Mouse (Mus musculus): Measurements from ENCODE around the gene Fbxl12. TPM values are rescaled to one million over a fixed set of nuclear protein-coding genes. Genes with fewer than 3 reads are reported as not detected.

Gene Fbxl12
- polyA plus RNA-seq, 1 experiment from 2014 or later = 13.8 TPM

DNA sequence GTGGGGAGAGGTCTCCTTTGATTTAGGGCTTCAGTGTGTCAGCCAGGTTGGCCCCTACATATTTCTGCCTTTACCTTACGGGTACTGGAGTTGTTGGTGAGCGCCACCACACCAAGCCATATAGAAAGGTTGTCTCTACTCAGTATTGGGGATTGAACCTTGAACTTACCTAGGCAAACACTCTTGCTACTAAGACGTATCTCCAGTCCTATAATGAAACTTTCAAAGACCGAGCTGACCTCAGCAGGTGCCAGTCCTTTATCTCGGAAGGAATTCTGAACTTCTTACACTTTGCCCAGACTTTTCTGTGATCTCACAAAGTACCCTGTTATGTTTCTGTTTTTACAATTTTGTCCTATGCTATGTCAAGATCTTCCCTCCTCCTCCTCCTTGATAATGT lies 32.6 kb downstream of the Fbxl12 start:
- Histone ChIP-seq H3K4me1 (replicated peaks) (peaks cover 6% of the 10 kb centered on the region; the same call in 1 of the 2 replicates), H3K27me3 (no peaks in the 10 kb centered on the region), H3K27ac (replicated peaks) (no peak overlapping the region), H3K36me3 (peaks cover 14% of the 10 kb centered on the region), H3K9me3 (no peaks in the 10 kb centered on the region), H3K4me3 (no peak overlapping the region), H3K4me2 (no peak overlapping the region), H3K9ac (no peak overlapping the region)
- ATAC-seq (ENCODE audit: low FRiP score, low read depth) = no peak
- WGBS = 83% methylated on average over 5 of the region's 5 CpGs

DNA sequence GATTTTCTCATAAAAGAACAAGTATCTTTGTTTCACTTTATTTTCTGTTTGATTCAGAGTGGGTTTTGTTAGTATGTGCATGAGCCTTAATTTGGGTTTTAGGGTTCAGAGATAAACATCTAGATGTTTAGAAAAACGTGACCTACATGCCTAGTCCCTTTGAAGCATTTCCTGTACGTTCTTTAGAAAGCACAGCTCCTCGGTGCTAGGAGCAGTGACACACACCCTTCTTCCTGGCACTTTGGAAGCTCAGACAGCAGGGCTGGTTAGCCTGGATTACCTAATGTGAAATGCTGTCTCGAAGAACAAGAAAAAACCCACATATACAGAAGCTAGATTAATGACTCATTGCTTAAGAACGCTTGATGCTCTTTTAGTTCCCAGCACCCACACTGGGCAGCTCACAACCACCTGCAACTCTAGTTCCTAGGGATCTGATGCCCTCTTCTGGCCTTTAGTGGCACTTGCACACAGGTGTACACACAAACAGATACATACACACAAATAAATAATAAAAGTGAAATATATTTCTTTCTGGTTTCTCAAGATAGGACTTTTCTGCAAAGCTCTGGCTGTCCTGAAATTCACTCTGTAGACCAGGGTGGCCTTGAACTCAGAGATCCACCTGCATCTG lies 34.6 kb downstream of the Fbxl12 start:
- H3K4me3 ChIP-seq = no peak overlapping the region
- no peak overlapping the region for H3K4me2 ChIP-seq
- H3K9me3 ChIP-seq = no peaks in the 10 kb centered on the region
- peaks cover 14% of the 10 kb centered on the region for H3K4me1 ChIP-seq (replicated peaks)
- H3K36me3 ChIP-seq = peaks cover 9% of the 10 kb centered on the region
- 92% methylated on average over 5 of the region's 5 CpGs for WGBS
- no peak for ATAC-seq (ENCODE audit: low FRiP score, low read depth)
- H3K27me3 ChIP-seq = no peaks in the 10 kb centered on the region
- H3K9ac ChIP-seq = no peak overlapping the region
- H3K27ac ChIP-seq (replicated peaks) = no peak overlapping the region

DNA sequence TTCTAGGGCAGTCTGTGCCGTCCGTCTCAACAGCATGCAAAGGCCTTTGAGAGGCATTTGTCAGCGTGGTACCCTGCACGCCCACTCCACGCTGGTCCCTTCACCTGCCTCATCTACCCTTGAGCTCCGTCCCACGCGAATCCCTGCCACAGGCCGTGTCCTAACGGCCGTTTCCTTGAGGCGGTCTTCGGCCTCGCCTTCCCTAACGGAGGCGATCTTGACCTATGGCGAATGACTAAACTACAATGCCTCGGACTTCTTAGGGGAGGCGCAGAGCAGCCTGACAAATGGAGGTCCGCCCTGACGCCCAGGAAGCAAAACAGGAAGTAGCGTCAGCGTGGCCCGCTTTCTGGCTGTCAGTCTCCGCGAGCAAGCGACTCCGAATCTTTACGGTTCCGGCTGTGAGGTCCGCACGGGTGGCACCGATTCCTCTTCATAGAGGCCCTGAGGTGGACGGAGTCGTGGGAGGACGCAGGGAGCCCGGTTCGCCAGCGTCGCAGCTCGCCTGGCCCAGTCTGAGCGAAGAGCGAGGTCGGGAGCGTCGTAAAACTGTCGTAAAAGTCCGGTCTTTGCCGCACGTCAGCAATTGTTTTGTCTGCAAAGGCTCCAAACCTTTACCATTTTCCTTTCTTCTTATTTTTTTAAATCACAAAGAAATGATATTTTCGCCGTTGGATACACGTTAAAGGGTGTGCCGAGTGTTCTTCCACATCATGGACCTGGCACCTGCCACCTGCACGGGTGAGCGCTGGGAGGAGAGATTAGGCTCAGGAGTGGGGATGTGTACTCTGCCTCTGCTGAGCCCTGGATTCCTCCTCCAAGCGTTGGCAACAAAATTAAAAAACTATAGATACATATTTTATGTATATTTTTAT lies 37.2 kb downstream of the Fbxl12 start:
- peak overlapping the region; percentile 99 for H3K27ac ChIP-seq (replicated peaks)
- ATAC-seq (ENCODE audit: low FRiP score, low read depth) = peak; percentile 93
- peak overlapping the region; percentile 60 for H3K4me2 ChIP-seq
- no peaks in the 10 kb centered on the region for H3K9me3 ChIP-seq
- peak overlapping the region; percentile 83 for H3K9ac ChIP-seq
- H3K4me3 ChIP-seq = peak overlapping the region; percentile 68
- no peaks in the 10 kb centered on the region for H3K27me3 ChIP-seq
- WGBS = under 1% methylated on average over 57 of the region's 57 CpGs
- H3K36me3 ChIP-seq = peaks cover 13% of the 10 kb centered on the region
- H3K4me1 ChIP-seq (replicated peaks) = peaks cover 14% of the 10 kb centered on the region

DNA sequence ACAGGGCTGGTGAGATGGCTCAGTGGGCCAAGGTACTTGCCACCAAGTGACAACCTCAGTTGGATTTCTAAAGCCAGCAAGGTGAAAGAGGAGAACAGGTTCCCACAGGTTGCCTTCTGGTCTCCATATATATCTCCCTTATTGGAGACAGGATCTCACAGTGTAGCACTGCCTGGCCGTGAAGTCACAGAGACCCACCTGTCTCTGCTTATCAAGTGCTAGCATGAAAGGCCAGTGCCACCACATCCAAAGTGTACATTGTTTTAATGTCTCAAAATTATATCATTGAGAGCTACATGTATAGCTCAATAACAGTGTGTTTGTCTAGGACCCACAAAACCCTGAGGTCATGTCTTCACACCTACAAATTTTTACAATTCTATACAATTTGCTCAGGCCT lies 38.3 kb downstream of the Fbxl12 start:
- WGBS = 98% methylated on average over 1 of the region's 1 CpGs
- peak overlapping the region; percentile 99; the same call in 1 of the 2 replicates for H3K27ac ChIP-seq (replicated peaks)
- peaks cover 14% of the 10 kb centered on the region for H3K4me1 ChIP-seq (replicated peaks)
- H3K4me2 ChIP-seq = peak overlapping the region; percentile 60
- H3K4me3 ChIP-seq = no peak overlapping the region
- no peaks in the 10 kb centered on the region for H3K9me3 ChIP-seq
- H3K36me3 ChIP-seq = peaks cover 20% of the 10 kb centered on the region
- no peak for ATAC-seq (ENCODE audit: low FRiP score, low read depth)
- no peak overlapping the region; the same call in 1 of the 2 replicates for H3K9ac ChIP-seq
- no peaks in the 10 kb centered on the region for H3K27me3 ChIP-seq

DNA sequence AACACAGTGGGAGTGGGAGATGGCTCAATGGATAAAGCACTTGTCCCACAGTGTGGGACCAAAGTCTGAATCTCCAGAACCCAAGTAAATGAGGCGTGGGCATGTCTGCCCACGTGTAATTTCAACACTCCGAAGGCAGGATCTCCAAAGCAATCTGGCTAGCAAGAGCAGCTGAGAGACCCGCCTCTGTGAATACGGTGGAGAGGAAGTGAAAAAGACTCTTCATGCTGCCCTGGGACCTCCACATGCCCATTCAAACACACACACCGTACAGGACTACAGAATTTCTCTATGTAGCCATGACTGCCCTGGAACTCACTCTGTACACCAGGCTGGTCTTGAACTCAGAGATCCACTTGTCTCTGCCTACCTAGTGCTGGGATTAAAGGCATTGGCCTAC lies 43.3 kb downstream of the Fbxl12 start:
- 81% methylated on average over 6 of the region's 6 CpGs for WGBS

DNA sequence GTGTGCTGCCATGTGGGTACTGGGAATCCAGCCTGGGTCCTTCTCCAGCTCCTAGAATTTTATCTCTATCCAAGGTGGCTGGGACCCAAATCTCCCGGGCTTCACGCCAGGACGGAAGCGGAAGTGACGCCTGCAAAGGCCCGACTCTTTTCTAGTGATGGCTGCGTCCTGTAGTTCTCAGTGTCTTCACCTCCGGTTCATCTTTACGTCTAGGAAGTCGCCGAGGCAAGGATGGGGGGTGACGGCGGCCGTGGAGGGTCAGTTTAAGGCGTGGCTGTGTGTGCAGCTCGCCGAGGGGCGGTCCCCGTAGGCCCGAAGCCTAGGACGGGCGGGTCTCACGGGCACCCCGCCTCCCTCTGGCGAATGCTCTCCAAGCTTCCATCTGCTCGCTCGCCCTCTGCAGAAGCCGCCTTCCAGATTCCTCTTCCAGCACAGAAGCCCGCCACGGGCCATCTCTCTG lies 63.4 kb downstream of the Fbxl12 start, which contains the start of gene Zfp846:
Gene Zfp846, plus strand, starts transcription at position 117 of the 460 bp plus-strand sequence.
- Histone ChIP-seq H3K9me3 (no peaks in the 10 kb centered on the region), H3K4me2 (peak within 1 kb of the TSS; percentile 70), H3K27ac (replicated peaks) (peak within 1 kb of the TSS; percentile 96), H3K36me3 (peaks cover 2% of the 10 kb centered on the region; the same call in 1 of the 2 replicates), H3K4me3 (peak within 1 kb of the TSS; percentile 88), H3K4me1 (replicated peaks) (peaks cover 12% of the 10 kb centered on the region), H3K27me3 (peaks cover 18% of the 10 kb centered on the region), H3K9ac (peak within 1 kb of the TSS; percentile 82)
- ATAC-seq (ENCODE audit: low FRiP score, low read depth) = peak; percentile 99
- WGBS = under 1% methylated on average over 29 of the region's 30 CpGs

More for the DNA sequence above, 43.3 kb downstream of the Fbxl12 start:
- Histone ChIP-seq H3K9me3 (no peaks in the 10 kb centered on the region), H3K9ac (no peak overlapping the region), H3K27ac (replicated peaks) (no peak overlapping the region), H3K27me3 (no peaks in the 10 kb centered on the region), H3K4me3 (no peak overlapping the region), H3K4me2 (no peak overlapping the region), H3K4me1 (replicated peaks) (peaks cover 2% of the 10 kb centered on the region), H3K36me3 (peaks cover 34% of the 10 kb centered on the region)
- ATAC-seq (ENCODE audit: low FRiP score, low read depth) = no peak

DNA sequence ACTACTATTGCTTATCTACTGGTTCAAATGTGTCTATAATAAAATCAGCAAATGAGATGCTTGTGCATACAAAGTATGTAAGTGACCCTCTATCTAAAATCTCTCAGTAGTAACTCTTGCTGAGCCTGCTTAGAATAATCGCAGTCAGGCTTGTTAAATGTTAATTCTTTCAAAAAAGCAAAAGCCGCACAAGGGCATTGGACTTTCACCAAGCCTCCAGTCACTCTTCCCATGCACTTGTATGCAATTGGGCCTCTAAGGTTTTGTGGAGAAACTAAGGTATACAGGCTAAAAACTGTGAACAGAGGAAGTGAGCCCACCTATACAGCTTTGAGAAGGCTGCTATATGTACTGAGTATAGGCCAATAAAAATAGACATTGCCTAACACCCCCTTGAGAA lies 68.0 kb downstream of the Fbxl12 start:
- WGBS = 85% methylated on average over 2 of the region's 2 CpGs
- Histone ChIP-seq H3K27me3 (peaks cover 36% of the 10 kb centered on the region), H3K4me3 (no peak overlapping the region), H3K27ac (replicated peaks) (no peak overlapping the region), H3K9me3 (no peaks in the 10 kb centered on the region), H3K36me3 (no peaks in the 10 kb centered on the region), H3K4me2 (no peak overlapping the region), H3K9ac (no peak overlapping the region), H3K4me1 (replicated peaks) (no peaks in the 10 kb centered on the region; the same call in 1 of the 2 replicates)
- no peak for ATAC-seq (ENCODE audit: low FRiP score, low read depth)

DNA sequence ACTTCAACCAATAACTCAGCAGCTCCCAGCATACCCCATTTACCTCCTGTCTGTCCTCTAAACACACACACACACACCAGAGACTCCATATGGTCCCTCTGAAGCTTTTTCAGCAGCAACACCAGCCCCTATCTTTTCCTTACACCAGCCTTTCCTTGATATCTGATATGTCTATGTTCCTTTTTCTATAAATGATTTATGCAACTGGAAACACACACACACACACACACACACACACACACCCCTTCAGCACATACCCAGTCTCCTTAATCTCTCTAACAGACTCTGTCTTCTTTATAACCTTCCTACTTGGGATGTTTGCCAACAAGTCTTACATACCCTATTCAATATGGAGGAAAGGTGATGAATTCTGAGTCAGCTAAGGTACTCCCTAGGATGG lies 73.5 kb downstream of the Fbxl12 start:
- H3K27me3 ChIP-seq = peaks cover 20% of the 10 kb centered on the region
- H3K9ac ChIP-seq = no peak overlapping the region
- no peaks in the 10 kb centered on the region for H3K4me1 ChIP-seq (replicated peaks)
- no peak overlapping the region for H3K27ac ChIP-seq (replicated peaks)
- no peak overlapping the region for H3K4me3 ChIP-seq
- H3K9me3 ChIP-seq = no peaks in the 10 kb centered on the region
- no peak overlapping the region for H3K4me2 ChIP-seq
- no peaks in the 10 kb centered on the region for H3K36me3 ChIP-seq
- ATAC-seq (ENCODE audit: low FRiP score, low read depth) = no peak

Other genes starting within 250 kb of the Fbxl12 start
- gene Zfp26, start 184.6 kb downstream of the Fbxl12 start, polyA plus RNA-seq (2015; fragmentation: Nextera tagmentation; extraction: Ambion mirVana) = 13.3 and 16.1 TPM in 2 replicates
- 29.0 and 31.3 TPM in 2 replicates for gene Zfp426, start 152.0 kb downstream of the Fbxl12 start, polyA plus RNA-seq (2015; fragmentation: Nextera tagmentation; extraction: Ambion mirVana)
- gene Zfp266, start 123.3 kb downstream of the Fbxl12 start, polyA plus RNA-seq (2015; fragmentation: Nextera tagmentation; extraction: Ambion mirVana) = 93.9 and 99.2 TPM in 2 replicates
- gene Zfp846, start 63.5 kb downstream of the Fbxl12 start, polyA plus RNA-seq (2015; fragmentation: Nextera tagmentation; extraction: Ambion mirVana) = 45.0 and 45.3 TPM in 2 replicates
- gene Ubl5, start 1.9 kb downstream of the Fbxl12 start, polyA plus RNA-seq (2015; fragmentation: Nextera tagmentation; extraction: Ambion mirVana) = 441 and 476 TPM in 2 replicates
- 66.0 and 66.3 TPM in 2 replicates for gene Pin1, start 7.3 kb upstream of the Fbxl12 start, polyA plus RNA-seq (2015; fragmentation: Nextera tagmentation; extraction: Ambion mirVana)
- gene Olfm2, start 101.6 kb upstream of the Fbxl12 start, polyA plus RNA-seq (2015; fragmentation: Nextera tagmentation; extraction: Ambion mirVana) = 199 and 226 TPM in 2 replicates
- 1.1 and 1.2 TPM in 2 replicates for gene Col5a3, start 170.3 kb upstream of the Fbxl12 start, polyA plus RNA-seq (2015; fragmentation: Nextera tagmentation; extraction: Ambion mirVana)
- not detected in 2 replicates for gene Rdh8, start 173.7 kb upstream of the Fbxl12 start, polyA plus RNA-seq (2015; fragmentation: Nextera tagmentation; extraction: Ambion mirVana)
- gene A230050P20Rik, start 223.9 kb upstream of the Fbxl12 start, polyA plus RNA-seq (2015; fragmentation: Nextera tagmentation; extraction: Ambion mirVana) = 12.9 and 13.2 TPM in 2 replicates
- gene Angptl6, start 235.0 kb upstream of the Fbxl12 start, polyA plus RNA-seq (2015; fragmentation: Nextera tagmentation; extraction: Ambion mirVana) = 14.7 and 15.1 TPM in 2 replicates
- gene Ppan, start 243.4 kb upstream of the Fbxl12 start, polyA plus RNA-seq (2015; fragmentation: Nextera tagmentation; extraction: Ambion mirVana) = 46.3 and 47.5 TPM in 2 replicates